Mouse (Mus musculus) CD4-positive helper T cell, adult 2 months (primary cell): ENCODE results near the gene Gmppb.
"Not testable (repeated sequence)": the region's sequence is repeated elsewhere in the genome, so short reads cannot be mapped to it uniquely, and the experiment has no call there.

ENCODE experiments used
- DNase-seq: peaks from one replicate; pipeline ENCODE4 v3.0.0-alpha.2; 2012; ENCODE audit warnings: low read depth, missing footprints, low spot score

Gmppb gene

DNA sequence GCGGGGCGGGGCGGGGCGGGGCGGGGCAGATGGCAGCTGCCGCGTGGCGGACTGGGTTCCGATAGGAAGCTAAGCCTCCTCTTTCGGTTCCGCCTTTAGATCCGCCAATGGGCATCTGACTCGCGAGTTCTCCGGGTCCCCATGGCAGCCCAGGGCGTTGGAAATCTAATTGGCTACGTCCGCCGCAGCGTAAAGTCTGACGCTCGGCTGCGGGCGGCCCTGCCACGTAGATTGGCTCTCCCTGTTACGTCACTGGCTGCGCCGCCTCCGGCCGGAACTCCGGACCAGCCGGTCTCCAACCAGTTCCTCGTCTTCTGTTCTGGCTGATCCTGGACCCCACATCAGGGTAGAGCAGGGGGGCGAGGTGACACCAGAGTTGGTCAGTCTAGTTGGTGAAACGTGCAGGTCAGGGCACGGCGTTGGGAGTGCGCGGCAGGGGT, at the start of gene Gmppb:
Gmppb (plus strand) TSS at position 227 of the 440 bp plus-strand sequence.
- DNase-seq = peak; percentile 98

DNA sequence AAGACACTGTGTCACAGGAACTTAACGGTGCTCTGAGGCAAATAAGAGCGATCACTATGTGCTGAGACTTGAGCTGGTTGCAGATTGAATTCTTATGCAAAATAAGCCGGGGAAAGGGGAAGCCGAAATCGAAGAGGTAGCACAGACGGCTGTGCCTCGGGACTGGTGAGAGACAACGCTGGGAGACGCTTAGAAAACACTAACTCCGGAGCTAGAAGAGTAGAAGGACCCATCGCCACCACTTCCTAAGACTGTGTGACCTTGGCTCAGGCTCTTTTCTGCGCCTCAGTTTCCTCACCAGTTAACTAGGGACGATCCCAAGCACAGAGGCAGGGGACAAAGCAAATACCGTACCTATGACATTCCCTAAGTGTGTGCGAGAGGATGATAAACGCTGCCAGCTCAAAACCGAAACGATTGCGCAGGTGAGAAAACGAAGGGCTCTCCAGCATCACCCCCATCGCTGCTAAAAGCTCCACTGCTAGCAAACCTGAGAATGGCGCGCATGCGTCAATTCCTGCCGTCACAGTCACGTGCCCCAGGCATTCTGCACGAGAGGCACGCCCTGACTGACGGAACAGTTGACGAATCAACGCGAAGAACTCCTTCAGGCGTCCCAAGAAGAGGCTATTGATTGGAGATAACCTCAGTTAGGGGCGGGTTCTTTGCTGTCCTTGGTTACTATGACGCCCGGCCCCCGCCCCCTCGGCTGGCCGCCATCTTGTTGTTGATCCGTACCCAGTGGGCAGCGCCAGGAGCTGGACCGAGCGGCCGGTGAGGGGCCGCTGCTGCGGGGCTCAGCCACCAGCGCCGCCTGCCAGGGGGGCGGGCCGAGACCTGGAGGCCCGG, 46.9 kb upstream of the Gmppb start, which contains the start of gene Ip6k1:
Ip6k1 (plus strand) TSS at position 580 of the 849 bp plus-strand sequence.
- peak; percentile 100 for DNase-seq

DNA sequence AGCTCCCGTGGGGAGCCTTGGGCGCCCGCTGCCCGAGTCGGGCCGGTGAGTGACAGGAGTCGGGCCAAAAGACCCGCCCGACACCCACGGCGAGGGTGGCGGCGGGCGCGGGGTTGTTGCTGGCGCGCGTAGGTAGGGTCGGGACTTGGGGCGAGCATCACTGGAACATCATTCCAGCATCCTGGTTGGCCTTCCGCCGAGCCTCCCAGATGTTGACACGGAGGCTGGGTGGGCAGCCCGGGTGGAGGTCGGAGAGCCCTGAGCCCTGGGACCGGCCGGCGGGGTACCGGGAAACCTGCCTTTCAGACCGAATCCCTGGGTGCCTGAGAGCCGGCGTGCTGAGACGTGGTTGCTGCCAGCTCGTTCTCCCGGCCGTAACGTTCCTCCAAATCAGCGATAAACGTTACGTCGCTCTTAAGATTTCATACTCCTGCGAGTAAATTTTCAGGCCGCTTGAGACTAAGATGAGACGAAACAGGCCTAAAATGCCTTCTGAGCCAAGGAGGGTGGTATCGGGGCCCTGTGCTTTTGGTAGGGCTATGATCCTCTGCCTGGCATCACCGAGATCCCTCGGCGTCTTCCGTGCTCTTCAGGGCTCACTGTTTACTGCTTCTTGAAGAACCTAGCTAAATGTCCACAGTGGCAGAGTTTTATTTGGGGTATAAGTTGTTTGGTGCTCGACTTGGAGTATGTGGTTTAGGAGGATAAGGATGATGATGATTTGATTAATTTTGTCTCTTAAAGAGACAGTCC, 46.1 kb upstream of the Gmppb start:
- peak; percentile 50 for DNase-seq

DNA sequence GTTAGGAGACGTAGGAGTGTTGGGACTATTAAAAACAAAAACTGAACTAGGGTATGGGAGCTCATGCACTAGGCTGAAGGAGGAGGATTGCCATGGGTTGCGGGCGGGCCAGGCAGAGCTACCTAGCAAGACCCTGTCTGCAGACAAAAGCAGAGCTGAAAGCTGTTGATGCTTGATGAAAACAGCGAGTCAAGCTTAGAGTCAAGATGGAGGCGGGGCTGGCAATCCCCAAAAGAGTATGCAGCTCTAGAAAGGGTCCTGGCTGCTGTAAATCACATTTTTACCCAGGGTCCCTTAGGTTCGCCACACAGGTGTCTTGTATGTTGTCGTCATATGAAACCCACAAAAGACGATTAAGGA, 45.5 kb upstream of the Gmppb start:
- DNase-seq = peak; percentile 52

DNA sequence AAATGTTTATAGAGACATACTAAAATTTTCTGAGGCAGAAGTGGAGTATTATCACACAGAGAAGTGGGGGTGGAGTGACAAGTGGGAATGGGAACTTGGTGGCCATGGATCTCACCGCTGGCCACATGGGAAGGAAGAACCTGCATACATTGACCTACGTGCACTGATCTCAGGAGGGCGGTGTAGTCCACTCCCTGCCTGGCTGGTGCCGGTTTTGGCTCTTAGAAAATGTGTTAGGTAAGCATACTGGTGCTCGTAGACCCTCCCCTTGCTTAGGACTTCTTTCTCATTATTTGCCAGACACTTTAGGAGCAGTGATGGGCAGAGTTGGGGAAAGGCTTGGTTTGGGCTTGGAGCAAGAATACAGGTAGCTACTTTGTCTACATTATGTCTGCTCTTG, 41.0 kb upstream of the Gmppb start:
- DNase-seq = no peak

DNA sequence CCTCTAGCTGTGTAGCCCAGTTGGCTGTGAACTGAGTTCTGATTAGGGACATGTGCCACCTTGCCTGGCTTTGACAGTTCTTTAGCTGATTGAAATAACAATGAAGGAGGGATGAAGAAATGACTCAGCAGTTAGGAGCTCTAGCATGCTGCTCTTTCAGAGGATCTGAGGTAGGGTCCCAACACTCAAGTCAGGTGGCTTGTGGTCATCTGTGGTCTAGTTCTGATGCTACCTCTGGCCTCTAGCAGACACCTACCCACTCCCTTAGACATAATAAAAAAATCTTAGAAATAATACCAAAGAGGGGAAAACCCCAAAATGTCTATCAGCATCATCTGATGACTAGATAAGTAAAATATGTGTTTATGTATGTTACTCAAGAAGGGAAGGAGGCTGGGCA, 38.7 kb upstream of the Gmppb start:
- peak; percentile 38 for DNase-seq

DNA sequence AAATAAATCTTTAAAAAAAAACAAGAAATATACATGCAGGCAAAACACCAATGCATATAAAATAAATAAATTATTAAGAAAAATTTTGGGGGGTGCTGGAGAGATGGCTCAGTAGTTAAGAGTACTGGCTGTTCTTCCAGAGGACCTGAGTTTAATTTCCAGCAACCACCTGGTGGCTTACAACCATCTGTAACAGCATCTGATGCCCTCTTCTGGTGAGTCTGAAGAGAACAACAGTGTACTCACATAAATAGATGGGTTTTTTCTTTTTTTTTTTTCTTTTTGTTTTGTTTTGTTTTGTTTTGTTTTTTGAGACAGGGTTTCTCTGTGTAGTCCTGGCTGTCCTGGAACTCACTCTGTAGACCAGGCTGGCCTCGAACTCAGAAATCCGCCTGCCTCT, 35.5 kb upstream of the Gmppb start:
- not testable (repeated sequence) for DNase-seq

DNA sequence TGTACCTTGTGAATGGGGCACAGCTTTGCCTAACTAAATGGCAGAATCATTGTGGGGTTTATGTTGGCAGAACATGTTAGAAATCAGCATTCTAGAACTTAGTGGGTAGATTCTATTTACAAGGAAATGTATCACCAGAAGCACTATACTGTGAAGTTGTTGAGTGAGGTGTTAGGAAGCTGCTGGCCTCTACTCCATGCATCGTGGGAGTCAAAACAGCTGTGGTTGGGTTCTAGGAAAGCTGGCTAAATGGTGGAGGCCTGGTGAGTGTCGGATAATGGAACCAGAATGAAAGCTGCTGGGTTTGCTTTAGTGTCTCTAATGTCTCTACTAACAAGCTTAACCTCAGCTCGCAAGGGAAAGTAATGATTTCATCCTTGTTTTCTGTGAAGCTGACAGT, 31.9 kb upstream of the Gmppb start:
- DNase-seq = no peak

DNA sequence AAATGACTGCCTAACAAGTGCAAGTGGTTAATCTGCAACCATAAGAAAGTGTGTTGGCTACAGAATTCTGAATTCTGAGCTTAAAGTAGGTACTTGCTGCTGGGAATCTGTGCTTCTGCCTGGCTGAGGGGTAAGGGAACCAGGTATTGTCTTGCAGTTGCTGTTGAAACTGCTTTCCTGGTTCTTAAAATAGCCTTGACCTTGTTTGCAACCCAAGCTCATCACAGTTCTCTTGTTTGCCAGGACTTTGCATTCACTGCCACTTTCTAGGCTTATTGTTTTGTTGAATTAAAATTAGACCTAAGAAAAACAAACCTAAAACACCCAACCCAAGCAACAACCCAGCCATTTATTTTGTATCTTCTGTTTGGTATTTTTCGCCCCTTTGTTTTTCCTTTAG, 28.3 kb upstream of the Gmppb start:
- no peak for DNase-seq

DNA sequence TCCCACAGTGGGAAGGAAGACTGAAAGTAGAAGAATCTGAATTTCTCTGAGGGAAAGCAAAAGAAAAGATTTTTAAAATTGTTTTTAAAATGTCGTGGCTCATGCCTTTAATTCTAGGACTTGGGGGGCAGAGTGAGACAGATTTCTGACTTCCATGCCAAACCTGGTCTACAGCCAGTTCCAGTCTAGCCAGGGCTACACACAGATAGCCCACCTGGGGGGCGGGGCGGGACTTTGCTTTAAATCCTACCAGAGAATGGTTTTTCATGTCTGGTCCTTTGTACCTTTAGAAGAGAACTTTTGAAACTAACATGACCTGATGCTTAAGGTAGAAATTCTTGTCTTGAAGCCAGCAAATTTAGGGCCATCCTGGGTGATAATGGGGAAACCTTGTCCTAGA, 25.8 kb upstream of the Gmppb start:
- no peak for DNase-seq

DNA sequence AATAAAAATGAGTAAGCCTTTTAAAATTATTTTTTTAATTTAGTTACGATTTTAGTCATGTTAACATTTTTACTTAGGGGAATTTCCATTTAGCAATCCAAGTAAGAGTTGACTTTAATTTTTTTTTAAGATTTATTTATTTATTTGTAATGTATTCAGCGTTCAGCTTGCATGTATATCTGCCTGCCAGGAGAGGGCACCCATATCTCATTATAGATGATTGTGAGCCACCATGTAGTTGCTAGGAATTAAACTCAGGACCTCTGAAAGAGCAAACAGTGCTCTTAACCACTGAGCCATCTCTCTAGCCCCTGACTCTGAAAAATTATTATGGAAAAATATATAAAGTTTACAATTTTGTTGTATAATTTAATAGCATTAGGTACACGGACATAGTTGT, 22.5 kb upstream of the Gmppb start:
- no peak for DNase-seq

DNA sequence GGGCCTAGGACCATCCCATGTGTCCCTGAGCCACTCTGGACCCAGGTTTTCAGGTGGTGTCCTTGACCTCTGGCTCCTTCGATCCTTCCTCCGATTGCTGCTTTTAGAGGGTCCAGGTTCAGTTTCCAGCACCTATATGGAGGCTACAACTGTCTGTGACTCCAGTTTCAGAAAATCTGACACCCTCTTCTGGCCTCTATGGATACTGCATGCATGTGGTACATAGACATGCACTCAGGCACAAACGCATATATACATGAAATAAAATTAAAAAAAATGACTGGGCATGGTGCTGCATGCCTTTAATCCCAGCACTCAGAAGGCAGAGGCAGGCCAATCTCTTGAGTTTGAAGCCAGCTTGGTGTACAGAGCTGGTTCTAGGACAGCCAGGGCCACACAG, 21.2 kb upstream of the Gmppb start:
- no peak for DNase-seq

DNA sequence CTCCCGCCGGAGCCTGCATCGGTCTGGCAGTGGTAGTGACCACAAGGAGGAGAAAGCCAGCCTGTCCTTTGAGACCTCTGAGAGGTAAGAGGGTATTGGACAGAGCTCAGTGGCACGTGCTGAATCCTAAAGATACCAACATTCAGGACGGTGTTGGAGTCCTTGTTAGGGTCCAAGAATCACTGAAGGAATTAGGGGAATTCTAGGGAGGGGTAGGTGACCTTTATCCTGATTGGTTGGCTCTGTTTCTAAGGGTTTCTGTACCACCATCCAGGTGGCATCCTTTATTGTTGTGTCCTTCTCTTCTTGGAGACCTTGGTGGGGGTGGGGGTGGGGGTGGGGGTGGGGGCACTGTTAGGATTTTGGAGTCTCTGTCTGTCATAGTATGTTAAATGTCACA, 16.9 kb upstream of the Gmppb start:
- DNase-seq = no peak

DNA sequence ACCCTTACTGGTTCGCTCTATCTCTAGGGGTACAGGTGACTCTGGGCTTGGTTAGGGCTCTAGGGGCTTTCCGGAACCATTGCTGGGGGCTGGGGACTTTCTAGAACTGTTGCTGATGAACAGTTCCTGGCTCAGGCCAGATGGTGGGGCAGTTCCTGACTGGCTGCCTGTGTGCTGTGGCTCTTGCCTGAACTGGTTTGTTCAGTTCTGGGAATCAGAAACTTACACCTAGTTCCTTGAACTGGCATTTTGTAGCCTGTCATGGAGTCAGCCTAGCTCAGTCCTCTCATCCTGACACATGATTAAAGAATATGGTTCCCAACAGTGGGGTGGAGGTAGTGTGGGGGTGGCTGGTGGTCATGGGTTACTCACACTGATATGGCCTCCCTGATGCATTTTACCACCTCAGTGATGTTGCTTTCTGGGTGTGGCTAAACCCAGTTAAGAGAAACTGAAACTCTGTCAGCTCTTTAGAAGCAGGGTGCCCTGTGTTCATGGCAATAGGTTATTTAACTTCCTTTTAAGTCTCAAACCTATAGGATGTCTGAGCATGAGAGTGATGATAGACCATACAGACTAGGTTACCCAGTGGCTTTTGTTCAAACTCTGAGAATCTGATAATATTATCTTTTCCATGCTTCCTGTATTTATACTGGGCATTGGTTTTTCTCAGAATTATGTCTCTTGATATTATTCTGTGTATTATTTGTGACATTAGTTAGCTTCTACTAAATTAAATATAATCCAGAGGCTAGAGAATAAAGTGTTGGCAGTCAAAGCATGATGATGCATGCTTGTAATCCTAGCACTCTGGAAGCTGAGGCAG, 13.5 kb upstream of the Gmppb start:
- peak; percentile 77 for DNase-seq

DNA sequence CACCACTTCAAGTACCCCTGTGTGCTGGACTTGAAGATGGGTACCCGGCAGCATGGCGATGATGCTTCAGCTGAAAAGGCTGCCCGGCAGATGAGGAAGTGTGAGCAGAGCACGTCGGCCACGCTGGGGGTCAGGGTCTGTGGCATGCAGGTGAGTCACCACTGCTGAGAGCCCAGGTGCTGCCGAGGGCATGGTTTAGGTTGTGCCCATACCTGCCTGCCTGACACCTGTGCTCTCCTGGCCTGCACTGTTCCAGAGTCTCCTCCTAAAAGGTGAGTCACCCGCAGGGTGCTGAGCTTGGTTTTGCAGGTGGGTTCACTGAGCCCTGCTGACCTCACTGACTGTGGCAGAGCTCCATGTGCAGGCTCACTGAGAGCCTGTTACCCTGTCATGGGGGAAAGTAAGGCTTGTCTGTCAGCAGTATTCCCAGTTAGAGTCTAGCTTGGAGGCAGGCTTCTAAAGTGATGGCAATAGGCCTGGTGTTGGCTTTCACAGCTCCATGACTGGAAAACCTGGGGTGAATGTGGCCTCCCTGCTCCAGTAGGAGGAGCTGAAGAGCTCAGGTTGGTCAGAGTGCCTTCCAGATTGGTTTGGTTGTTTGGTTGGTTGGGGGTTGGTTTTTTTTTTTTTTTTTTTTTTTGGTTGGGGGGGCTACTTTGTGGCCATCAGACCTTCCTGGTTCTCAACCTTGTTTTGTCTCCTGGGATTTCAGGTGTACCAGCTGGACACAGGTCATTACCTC, 4.1 kb upstream of the Gmppb start:
- no peak for DNase-seq

DNA sequence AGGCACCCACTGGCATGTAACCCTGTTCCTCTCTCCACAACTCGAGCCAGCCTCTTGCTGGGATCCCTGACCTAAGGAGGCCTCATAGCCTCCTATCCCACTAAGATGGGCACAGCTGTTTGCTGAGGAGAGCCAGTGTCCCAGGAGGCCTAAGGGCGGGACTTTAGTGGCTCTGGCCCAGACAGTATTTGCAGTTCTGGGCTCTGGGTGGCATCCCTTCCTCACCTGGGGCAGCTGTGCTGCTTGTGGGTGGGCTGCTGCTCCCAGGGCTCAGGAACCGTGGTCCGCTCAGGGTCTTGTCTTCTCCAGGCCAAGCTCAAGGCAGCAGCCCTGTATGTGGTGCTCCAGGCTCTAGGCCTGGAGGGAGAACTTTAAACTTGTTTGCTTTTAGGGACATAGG, 2.5 kb upstream of the Gmppb start:
- no peak for DNase-seq

DNA sequence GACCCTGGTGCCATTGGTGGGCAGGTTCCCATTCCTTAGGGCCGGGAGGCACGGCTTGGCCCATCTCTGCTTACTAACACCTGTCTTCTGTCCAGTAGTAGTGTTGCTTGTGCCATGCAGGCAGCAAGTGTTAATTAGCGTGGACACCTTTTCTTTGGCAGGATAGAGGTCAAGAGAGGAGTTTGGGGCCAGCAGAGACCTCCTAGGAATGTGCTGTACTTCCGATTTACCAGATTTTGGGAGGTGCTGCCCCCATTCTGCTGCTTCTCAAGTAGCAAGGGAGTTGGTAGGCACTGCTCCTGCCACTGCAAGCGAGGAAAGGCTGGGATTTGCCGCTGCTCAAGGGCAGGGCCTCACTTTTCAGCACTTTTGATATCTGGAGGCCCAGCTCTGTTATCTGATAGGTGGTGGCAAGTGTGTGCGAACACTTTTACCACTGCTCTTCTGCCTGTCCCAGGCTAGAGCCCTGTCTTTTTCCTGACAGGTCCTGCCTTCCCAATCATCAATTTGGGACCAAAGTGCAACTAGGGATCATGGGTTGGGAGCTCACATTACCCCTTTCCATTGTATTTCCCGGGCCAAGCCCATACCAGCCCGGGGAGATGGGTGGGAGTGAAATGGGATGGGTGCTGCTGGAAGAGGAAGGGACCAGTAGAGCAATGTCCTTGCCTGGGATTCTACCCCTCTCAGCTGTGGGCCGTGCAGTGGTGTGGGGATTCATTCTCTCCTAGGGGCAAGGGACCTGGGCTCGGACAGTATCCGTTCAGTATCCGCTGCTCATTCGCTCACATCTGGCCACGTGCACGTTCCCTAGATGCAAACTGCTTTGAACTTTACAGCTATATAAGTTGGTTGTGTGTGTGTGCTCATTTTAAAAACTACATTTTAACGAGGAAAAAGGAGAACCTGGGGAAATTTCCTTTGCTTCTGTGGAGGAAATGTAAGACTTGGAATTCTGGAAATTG, 1.2 kb upstream of the Gmppb start:
- DNase-seq = no peak

DNA sequence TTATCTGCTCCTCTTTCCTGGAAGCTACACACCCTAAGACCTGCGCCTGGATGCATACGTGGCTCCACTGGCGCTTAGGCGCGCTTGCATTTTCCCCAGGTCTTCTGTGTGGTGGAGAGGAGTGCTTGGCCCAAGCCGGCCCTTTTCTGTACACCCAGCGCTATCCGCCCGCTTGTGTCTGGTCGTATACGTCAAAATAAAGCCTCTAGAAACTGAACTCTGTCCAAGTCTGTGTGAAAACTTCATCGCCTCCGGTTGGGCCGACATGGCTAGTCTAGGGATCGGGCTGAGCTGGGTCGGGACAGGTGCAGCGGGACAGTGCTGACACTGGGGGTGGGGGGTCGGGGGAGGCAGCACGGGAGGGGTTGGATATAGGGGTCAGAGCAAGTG, 481 bp upstream of the Gmppb start:
- DNase-seq = no peak

DNA sequence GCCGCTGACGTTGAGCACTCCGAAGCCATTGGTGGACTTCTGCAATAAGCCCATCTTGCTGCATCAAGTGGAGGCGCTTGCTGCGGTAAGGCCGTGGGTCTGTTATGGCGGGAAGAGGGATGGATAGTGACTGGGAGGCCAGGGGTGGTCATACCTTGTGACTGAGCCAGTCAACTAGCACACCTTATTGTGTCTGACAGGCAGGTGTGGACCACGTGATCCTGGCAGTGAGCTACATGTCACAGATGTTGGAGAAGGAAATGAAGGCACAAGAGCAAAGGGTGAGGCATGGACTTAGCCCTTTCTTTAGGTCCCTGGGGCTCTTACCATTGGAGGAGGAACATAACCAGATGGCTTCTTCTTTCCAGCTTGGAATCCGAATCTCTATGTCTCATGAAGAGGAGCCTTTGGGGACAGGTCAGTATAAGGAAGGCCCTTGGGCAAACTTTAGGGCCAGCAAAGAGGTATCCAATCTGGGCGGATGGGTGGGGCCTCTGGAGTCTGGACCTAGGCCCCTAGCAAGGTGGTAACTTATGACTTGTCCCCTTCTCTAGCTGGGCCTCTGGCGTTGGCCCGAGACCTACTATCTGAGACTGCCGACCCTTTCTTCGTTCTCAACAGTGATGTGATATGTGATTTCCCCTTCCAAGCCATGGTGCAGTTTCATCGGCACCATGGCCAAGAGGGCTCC, 664 bp downstream of the Gmppb start:
- DNase-seq = no peak
